Mouse (Mus musculus): Measurements from ENCODE around the gene Arhgap35. TPM values are rescaled to one million over a fixed set of nuclear protein-coding genes. Genes with fewer than 3 reads are reported as not detected.
"Not testable (repeated sequence)": the region's sequence is repeated elsewhere in the genome, so short reads cannot be mapped to it uniquely, and the experiment has no call there.

Arhgap35 gene
- 10 to 100 TPM; 65.6 to 76.6 (median 73.0) TPM for total RNA-seq (2022)

DNA sequence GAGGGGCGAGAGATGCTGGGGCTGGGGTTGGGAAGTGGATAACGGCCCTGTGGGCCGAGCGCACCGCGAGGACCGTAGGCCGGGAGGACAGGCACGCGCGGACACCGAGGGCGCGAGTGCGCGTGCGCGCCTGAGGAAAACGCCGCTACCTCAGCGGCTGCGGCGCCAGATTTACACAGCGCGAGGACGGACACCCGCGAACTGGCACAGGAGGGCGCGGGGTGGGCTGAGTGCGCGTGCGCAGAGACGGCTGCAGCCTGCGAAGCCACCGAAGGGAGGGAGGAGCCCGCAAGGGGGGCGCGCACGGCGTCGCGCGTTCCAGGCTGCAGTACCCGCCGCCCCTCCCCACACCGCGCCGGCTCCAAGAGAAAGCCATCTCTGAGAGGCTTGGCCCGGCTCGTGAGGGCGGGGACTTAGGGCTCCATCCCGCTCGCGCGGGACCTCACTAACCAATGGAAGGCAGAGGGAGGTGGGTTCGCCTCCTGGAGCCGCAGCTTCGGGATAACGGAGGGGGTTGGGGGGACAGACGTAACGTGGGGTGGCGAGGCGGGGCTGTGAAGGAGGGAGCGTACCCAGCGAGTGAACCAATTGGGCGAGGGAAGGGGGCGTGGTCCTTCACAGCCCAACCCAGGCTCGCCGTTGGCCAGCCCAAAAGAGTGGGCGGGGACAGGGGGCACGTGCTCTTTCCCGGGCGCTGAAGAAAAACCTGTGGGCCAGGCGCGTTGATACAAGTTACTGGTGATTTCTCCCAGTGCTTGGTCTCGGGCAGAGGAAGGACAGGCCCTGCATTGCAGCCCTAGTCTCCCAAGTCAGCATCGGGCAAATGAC lies at the start of gene Arhgap35:
Arhgap35 (minus strand) TSS at position 106 of the 828 bp plus-strand sequence.
- DNase-seq: peak; percentile 99

GRCm38 (mm10) chr7:16644260-16644659 lies 29.5 kb upstream of the Arhgap35 start:
- no peak for DNase-seq

GRCm38 (mm10) chr7:16643106-16643505 lies 28.3 kb upstream of the Arhgap35 start:
- not testable (repeated sequence) for DNase-seq

DNA sequence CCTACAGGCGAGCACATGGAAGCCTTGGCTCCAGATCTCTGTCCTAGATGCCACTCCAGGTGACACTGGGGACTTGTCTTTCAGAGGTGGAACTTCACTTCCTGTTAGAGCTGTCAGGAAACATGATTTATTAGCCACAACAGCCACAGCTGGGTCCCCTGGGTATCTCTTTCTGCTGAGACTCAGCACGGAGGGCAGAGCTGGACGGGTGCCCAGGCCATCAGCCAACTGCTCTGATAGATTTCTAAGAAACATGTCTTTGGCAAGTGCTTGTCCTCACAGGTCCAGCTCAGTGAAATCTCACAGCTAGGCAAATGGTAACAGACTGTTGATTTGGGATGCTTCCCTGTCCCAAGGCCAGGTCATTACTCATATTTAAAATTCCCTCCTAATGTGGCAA lies 24.2 kb upstream of the Arhgap35 start:
- peak; percentile 40 for DNase-seq

DNA sequence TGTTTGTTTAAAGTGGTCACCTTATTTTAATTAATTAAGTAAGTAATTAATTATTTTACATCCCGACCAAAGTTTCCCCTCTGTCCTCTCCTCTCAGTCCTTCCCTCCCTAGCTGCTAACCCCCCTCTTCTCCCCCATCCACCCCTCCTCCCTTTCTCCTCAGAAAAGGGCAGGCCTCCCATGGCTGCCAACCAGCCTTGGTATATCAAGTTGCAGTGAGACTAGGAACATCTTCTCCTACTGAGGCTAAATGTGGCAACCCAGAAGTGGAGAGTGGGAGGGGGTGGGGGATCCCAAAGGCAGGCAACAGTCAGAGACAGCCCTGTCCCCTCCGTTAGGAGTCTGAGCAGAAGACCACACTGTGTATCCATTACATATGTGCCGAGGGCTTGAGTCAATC lies 20.3 kb upstream of the Arhgap35 start:
- no peak for DNase-seq

- DNase-seq: not testable (repeated sequence)
Observed at GRCm38 (mm10) chr7:16633913-16634312, 19.1 kb upstream of the Arhgap35 start.

DNA sequence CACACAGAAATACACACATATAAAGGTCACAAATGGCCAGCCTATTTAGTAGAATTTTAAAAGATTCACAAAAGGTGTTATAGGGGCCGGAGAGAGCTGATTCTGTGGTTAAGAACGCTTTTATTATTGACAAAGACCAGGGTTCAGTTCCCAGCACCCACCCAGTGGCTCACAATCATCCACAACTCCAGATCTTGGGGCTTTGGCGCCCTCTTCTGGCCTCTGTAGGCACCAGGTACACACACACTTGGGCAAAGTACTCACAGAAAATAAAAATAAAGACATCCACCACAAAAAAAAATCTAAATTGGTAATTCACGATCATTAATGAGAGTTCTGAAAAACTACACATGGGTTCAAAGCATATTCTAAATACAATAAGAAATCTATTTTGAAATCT lies 17.1 kb upstream of the Arhgap35 start:
- DNase-seq: no peak

DNA sequence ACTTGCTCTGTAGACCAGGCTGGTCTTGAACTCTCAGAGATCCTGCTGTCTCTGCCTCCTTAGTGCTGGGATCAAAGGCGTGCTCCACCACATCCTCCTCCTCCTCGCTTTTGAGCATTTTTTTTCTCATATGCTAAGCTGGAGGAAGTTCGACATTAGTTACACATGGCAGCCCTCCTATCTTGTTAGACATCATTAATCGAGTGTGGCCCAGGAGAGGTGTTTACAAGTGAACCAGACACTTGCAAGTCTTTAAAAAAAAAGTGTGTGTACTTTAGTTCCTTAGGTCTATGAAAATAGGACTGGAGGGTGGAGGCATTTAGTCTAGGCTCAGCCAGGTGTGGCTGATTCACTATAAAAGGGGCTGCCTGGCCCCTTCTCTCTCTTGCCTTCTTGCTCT lies 16.2 kb upstream of the Arhgap35 start:
- no peak for DNase-seq

DNA sequence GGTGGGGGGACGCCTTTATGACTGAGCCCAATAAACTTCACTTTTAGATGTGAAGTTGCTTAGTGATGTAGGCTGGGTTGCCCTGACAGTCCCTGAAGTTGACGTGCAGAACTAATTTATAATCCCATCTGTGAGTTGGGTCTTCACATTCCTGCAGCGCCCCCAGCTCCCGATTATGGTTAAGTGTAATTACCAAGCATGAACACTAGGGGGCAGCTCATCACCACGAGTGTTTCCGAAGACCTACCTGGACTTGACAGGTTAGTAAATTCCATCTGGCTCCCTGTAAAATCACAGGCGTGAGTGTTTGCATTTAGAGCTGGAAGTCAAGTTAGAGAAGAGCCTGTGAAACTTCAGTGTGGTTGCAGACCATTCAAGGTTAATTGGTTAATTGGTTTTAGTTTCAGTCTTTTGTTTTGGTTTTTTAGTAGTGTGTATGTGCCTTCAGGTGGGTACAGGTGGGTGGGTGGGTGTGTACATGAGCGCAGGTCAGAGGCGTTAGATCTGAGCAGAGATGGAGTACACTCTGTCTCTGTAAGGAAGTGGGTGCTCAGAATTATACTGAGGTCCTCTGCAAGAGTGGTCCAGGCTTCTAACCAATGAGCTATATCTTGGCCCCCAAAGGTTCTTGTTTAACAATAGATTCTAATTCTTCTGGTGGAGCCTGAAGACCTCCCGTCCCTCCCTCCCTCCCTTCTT lies 15.0 kb upstream of the Arhgap35 start:
- no peak for DNase-seq

- no peak for DNase-seq
Observed at GRCm38 (mm10) chr7:16628096-16628771, 13.4 kb upstream of the Arhgap35 start.

- DNase-seq: no peak
Observed at GRCm38 (mm10) chr7:16623687-16624086, 8.9 kb upstream of the Arhgap35 start.

DNA sequence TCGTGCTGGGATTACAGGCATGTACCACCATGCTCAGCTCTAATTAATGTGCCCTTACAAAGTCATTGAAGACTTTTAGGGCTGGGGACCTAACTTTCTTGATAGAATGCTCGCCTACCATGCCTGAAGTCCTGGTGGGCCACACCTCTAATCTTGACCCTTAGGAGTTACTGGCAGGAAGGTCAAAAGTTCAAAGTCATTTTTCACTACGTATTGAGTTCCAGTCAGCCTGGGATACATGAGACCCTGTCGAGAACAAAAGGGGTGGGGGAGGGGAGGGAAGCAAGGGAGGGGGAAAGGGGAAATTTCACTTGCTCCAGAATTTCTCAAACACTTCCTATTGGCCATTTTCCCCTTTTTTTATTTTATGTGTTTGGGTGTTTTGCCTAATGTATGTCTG lies 8.3 kb upstream of the Arhgap35 start:
- no peak for DNase-seq

GRCm38 (mm10) chr7:16621066-16621622 lies 6.4 kb upstream of the Arhgap35 start:
- DNase-seq: no peak

GRCm38 (mm10) chr7:16618661-16619211 lies 3.9 kb upstream of the Arhgap35 start:
- peak; percentile 46 for DNase-seq

DNA sequence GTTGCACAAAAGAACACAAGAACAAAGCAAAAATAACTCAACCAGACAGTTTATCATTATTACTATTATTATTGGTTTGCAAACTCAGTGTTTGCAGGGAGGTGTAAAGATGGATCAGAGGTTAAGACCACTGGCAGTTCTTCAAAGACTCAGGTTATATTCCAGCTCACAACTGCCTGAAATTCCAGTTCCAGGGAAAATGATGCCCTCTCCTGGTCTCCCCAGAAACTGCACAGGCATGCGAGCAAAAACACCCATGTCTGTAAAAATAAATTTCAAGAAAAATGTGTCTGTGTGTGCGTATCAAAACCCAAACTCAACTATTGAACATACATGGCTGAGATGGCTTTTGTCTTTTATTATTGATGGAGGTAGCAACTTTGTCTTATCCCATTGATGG lies 2.3 kb upstream of the Arhgap35 start:
- DNase-seq: no peak

GRCm38 (mm10) chr7:16614171-16614887 lies 464 bp downstream of the Arhgap35 start:
- DNase-seq: peak; percentile 45

DNA sequence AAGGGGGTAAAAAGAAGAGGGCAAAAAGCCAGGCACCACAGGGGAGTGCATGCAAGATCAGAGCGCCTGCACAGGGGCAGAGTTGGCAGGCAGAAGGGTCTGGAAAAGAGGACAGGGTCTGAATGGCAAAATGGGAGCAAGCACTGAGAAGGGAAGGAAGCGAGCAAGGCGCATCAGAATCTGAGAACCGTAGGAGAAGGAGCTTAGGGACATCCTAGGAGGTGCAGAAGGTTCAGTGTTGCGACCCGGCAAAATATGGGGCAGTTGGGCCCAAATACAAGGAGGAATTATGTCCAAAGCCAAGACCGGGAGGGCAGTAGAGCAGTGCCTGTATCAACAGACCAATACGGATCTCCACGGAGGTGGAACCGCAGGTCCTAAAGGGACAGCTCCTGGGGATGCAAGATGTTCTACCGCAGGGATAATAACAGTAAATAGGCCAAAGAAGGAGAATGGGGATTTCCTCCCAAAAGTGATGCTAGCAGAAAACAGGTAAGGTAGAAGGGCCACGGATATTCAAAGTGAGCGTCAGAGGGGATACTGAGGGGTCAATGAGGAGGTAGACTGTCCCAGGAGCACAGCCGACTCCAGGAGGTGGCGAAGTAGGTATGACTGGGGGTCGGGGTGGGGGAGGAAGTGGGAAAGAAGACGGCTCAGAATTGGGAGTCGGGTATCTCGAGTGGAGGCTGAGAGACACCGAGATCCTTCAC lies 1.2 kb downstream of the Arhgap35 start:
- DNase-seq: no peak

DNA sequence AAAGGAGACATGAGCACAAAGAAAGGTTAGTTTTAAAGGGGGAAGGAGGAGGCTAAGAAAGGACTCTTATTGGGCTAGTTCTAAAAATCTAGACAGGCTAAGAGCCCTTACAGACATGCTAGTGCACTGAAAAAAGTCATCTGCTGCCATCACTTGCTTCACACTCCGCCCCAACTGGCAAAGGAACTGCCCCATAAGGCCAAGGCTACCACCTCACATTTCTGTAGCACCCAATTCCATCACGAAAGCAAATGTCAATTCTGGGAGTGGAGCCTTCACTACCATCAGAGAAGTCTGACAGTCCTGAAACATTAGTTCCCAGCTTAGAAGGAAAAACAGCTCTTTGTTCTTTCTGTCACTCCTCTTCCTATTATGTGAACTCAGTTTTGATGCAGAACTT lies 4.4 kb downstream of the Arhgap35 start:
- no peak for DNase-seq

DNA sequence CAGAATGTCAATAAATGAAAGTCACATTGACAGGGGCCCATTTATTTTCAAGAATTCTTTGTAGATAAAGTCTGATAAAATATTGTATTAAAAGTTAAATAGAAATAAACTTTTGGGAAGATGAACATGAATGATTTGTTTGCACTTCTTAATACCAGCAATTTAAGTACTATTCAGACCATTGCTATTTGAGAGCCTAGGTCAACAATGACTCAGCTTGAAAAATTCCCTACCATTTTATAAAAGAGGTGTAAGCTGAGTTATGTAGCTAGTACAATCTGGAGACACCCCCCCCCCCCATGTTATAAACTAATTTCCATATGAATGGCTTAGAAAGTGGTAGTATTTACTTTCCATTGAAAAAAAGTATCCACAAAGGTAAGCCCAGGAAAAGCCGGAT lies 5.8 kb downstream of the Arhgap35 start:
- no peak for DNase-seq

DNA sequence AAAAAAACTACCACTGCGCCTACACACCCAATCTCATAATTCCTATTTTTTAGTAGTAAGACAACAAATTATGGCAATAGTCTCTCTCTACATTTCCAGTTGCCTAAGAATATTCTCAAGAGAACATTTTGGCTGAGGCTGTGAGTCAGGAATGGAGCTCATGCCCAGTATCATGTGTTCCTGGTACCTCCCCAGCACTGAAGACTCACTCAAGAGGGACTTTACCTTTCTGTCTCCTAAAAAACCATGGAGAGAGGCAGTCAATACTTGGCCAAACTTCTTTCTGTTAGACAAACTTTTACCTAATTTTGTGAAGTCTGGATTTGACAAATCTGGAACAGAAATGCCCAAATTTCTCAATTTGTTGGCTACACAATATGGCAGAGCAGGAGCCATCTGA lies 6.7 kb downstream of the Arhgap35 start:
- no peak for DNase-seq

DNA sequence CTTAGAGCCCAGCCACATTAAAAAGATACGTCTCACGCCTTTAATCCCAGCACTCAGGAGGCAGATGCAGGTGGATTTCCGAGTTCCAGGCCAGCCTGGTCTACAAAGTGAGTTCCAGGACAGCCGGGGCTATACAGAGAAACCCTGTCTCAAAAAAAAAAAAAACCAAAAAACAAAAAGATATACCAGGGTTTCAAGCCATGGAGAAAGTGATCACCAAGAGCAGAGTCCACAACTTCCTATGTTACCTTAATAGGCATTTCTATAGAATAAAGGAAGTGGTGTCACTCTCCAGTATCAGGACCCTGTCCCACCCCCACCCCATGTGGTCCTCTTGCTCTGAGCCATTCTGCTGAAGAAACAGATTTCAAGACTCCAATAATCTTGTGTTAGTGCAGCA lies 8.0 kb downstream of the Arhgap35 start:
- DNase-seq: not testable (repeated sequence)
